Mouse (Mus musculus): Measurements from ENCODE around the gene Tbc1d24. TPM values are rescaled to one million over a fixed set of nuclear protein-coding genes. Genes with fewer than 3 reads are reported as not detected.
A peak's percentile ranks its signal among the peaks of the same experiment; 100 is the strongest.

Gene Tbc1d24
- polyA plus RNA-seq, 1 experiment from 2014 or later: 6.9 TPM

DNA sequence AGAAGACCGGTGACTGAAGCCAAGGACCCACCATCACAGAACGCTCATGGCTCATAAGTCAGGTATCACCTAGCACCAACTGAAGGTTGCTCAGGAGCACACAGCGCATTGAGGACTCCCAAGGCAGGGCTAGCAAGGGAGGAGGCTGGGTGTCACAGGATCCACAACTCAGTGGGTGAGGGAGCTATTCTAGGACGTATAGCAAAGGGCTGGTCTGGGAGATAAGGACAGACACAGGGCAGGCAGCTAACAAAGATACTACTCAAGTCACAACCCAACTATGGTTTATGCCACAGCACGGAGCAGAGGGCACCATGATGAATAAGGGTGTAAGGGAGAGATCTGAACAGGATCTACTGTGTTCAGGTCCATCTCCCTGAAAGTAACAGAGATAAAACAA lies 20.5 kb upstream of the Tbc1d24 start:
- Histone ChIP-seq H3K9me3 (replicated peaks) (no peaks in the 10 kb centered on the region), H3K4me2 (peak overlapping the region; percentile 58), H3K27ac (peak overlapping the region; percentile 97), H3K4me1 (replicated peaks) (peaks cover 63% of the 10 kb centered on the region), H3K36me3 (peaks cover 89% of the 10 kb centered on the region), H3K4me3 (replicated peaks) (peak overlapping the region; percentile 23; the same call in 1 of the 2 replicates), H3K9ac (peak overlapping the region; percentile 67), H3K27me3 (no peaks in the 10 kb centered on the region)
- DNase-seq: peak; percentile 73
- WGBS (ENCODE audit: insufficient replicate concordance): 35% methylated on average over 5 of the region's 5 CpGs
- ATAC-seq (ENCODE audit: low read depth): peak; percentile 96

DNA sequence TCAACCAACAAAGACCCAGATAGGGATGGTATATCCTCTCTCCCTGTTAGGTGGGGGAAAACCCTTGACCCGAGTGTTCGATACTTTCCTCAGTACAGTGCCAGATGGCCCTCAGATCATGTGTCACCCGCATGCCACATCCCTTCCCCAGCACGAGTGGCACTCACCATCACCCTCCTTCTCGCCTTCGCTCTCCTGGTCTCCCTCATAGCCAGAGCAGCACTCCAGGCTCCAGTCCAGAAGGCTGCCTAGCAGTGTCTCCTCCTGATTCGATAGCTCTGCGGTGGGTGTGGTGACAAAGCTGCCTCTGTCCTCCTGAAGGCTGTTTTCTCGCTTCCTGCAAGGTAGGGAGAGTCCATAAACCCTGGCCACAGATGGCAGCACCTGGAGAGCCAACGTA lies 19.4 kb upstream of the Tbc1d24 start:
- Histone ChIP-seq H3K36me3 (peaks cover 78% of the 10 kb centered on the region), H3K9me3 (replicated peaks) (no peaks in the 10 kb centered on the region), H3K4me2 (no peak overlapping the region), H3K27me3 (no peaks in the 10 kb centered on the region), H3K9ac (peak overlapping the region; percentile 67), H3K27ac (peak overlapping the region; percentile 97), H3K4me3 (replicated peaks) (no peak overlapping the region), H3K4me1 (replicated peaks) (peaks cover 68% of the 10 kb centered on the region)
- DNase-seq (no peak), ATAC-seq (ENCODE audit: low read depth) (no peak)
- WGBS (ENCODE audit: insufficient replicate concordance): 79% methylated on average over 10 of the region's 10 CpGs

DNA sequence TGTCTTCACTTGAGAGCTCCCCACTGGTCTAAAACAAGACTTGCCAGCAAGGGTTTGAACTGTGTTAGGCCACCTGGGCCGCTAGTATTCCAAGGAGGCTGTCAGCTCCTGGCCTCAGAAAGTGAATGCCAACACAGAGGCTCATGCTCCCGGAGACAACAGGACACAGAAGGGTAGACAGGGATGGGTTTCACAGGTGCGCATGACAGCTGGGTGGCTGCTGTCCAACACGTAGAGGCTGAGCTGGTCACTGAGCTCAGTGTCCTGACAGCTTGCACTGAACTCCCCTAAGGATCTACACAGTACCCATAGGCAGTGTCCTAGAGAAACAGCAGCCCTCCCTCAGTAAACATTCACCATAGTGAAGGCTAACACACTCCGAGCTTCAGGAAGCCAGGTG lies 18.2 kb upstream of the Tbc1d24 start:
- WGBS (ENCODE audit: insufficient replicate concordance): 93% methylated on average over 5 of the region's 5 CpGs
- ATAC-seq (ENCODE audit: low read depth) (no peak), DNase-seq (no peak)
- Histone ChIP-seq H3K27ac (peak overlapping the region; percentile 88; the same call in 1 of the 2 replicates), H3K4me2 (no peak overlapping the region), H3K9ac (no peak overlapping the region), H3K4me1 (replicated peaks) (peaks cover 72% of the 10 kb centered on the region), H3K9me3 (replicated peaks) (no peaks in the 10 kb centered on the region), H3K27me3 (no peaks in the 10 kb centered on the region), H3K36me3 (peaks cover 75% of the 10 kb centered on the region), H3K4me3 (replicated peaks) (no peak overlapping the region)

DNA sequence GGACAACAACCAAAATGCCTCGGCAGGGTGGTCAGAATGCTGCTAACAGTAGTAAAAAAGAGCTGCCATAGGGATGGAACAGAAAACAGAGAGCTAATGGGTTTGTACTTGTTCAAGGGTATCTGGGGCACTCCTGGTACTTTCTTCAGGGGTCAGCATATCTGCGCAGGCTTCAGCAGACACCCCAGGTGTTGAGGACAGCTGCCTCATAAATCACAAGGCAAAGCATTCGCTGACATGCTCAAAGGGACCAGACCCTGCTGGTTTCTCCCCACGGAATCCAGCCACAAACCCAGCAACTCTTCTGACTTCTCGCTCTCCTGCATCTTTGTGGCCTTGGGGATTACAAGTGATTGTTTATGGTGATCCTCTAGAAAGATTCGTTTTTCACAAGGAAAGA lies 17.3 kb upstream of the Tbc1d24 start:
- H3K27me3 ChIP-seq: no peaks in the 10 kb centered on the region
- H3K9ac ChIP-seq: no peak overlapping the region
- H3K9me3 ChIP-seq (replicated peaks): no peaks in the 10 kb centered on the region
- H3K27ac ChIP-seq: peak overlapping the region; percentile 88
- DNase-seq (no peak), ATAC-seq (ENCODE audit: low read depth) (no peak)
- H3K36me3 ChIP-seq: peaks cover 75% of the 10 kb centered on the region
- H3K4me1 ChIP-seq (replicated peaks): peaks cover 72% of the 10 kb centered on the region
- H3K4me2 ChIP-seq: no peak overlapping the region
- no peak overlapping the region for H3K4me3 ChIP-seq (replicated peaks)
- WGBS (ENCODE audit: insufficient replicate concordance): 80% methylated on average over 6 of the region's 6 CpGs

DNA sequence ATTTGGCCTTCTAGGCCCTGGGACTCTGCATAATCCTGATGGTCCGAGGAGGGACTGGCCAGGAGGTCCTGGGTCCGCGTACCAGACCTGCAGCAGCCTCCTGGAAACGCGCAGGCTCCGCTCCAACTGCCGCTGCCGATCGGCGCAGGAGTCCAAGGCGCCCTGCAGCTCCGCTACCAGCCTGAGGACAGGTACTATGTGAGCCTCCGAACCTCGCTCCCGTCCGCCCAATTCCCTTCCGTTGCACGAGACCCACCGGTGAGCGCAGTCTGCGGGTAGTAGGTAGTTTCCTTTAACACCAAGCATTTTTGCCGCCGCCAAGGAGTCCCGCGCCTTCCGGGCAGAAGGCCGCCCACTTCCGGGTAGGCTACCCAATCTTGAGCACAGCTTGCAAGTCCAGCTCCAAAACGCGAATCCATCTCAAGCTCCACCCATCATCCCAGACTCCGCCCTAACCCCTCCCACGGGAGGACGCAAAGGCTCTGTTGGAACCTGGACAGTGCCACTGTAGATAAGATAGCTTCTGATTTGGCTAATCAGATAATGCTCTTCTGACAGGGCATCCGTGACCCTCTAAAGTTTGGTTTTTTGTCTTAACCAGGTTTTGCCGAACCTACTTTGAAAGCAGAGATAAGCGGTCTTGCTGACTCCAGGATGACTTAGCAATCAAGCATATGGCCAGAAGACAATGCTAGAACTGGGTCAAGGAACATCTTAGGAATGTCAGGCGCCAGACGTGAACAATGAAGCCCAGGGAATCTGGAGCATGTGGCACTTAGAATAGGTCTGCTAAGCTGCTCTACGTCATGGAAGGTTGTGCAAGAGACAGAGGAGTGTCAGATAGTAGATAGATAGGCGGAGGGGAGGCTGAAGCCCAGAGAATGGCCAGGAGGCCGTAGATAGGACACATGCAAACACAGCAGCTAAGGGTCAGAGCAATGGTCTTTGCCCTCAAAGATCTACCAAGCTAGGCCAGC lies 15.4 kb upstream of the Tbc1d24 start, which contains the start of gene Tedc2:
Gene Tedc2 (minus strand): TSS at position 417 of the 977 bp plus-strand sequence.
- Histone ChIP-seq H3K27me3 (no peaks in the 10 kb centered on the region), H3K4me2 (peak within 1 kb of the TSS; percentile 97), H3K4me1 (replicated peaks) (peaks cover 59% of the 10 kb centered on the region), H3K4me3 (replicated peaks) (peak within 1 kb of the TSS; percentile 83), H3K9ac (peak within 1 kb of the TSS; percentile 94), H3K27ac (peak within 1 kb of the TSS; percentile 88), H3K9me3 (replicated peaks) (no peaks in the 10 kb centered on the region), H3K36me3 (peaks cover 75% of the 10 kb centered on the region)
- ATAC-seq (ENCODE audit: low read depth) (peak; percentile 89), DNase-seq (peak; percentile 87)
- WGBS (ENCODE audit: insufficient replicate concordance): 1% methylated on average over 41 of the region's 41 CpGs

DNA sequence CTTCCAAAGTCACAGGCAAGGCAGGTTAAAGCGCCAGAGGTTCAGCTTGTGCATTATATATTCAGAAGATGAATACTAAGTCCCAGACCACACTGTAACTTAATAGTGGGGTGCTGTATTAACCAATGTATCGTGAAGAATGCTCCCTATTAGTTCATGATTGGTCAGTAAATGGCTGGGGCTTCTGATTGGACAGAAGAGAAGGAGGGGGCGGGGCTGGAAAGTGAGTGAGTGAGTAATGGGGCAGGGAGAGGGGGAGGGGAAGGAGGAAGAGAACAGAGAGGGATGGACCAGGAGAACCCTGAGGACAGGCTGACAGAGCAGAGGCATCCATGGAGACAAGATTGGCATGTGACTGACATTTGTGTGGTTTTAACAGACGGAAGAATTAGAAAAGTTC lies 11.5 kb upstream of the Tbc1d24 start:
- Histone ChIP-seq H3K4me3 (replicated peaks) (no peak overlapping the region), H3K27ac (no peak overlapping the region), H3K27me3 (peaks cover 13% of the 10 kb centered on the region), H3K4me2 (no peak overlapping the region), H3K9me3 (replicated peaks) (no peaks in the 10 kb centered on the region), H3K36me3 (peaks cover 50% of the 10 kb centered on the region), H3K9ac (no peak overlapping the region), H3K4me1 (replicated peaks) (peaks cover 62% of the 10 kb centered on the region)
- no peak for DNase-seq
- 74% methylated on average over 4 of the region's 4 CpGs for WGBS (ENCODE audit: insufficient replicate concordance)
- ATAC-seq (ENCODE audit: low read depth): no peak

DNA sequence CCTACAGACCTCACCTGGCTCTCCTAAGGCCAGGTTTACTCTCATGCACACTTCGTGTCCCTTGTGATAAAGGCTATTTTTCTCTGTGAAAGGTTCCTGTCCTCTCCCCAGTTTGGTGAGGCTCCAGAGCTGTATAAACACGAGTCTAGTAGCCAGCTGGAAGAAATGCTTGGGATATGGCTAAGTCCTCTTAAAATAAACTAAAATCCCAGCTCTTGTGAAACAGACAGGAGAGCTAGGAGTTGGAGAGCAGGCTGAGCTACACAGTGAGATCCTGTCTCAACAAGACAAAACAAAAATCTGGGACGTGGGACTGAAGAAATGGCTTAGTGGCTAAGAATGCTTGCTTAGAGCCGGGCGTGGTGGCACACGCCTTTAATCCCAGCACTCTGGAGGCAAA lies 7.8 kb upstream of the Tbc1d24 start:
- H3K36me3 ChIP-seq: peaks cover 38% of the 10 kb centered on the region
- H3K4me1 ChIP-seq (replicated peaks): peaks cover 70% of the 10 kb centered on the region
- H3K27me3 ChIP-seq: peaks cover 37% of the 10 kb centered on the region
- H3K9ac ChIP-seq: no peak overlapping the region; the same call in 1 of the 2 replicates
- DNase-seq (no peak), ATAC-seq (ENCODE audit: low read depth) (no peak)
- no peaks in the 10 kb centered on the region for H3K9me3 ChIP-seq (replicated peaks)
- H3K4me3 ChIP-seq (replicated peaks): no peak overlapping the region
- 66% methylated on average over 6 of the region's 6 CpGs for WGBS (ENCODE audit: insufficient replicate concordance)
- no peak overlapping the region for H3K4me2 ChIP-seq
- H3K27ac ChIP-seq: no peak overlapping the region

DNA sequence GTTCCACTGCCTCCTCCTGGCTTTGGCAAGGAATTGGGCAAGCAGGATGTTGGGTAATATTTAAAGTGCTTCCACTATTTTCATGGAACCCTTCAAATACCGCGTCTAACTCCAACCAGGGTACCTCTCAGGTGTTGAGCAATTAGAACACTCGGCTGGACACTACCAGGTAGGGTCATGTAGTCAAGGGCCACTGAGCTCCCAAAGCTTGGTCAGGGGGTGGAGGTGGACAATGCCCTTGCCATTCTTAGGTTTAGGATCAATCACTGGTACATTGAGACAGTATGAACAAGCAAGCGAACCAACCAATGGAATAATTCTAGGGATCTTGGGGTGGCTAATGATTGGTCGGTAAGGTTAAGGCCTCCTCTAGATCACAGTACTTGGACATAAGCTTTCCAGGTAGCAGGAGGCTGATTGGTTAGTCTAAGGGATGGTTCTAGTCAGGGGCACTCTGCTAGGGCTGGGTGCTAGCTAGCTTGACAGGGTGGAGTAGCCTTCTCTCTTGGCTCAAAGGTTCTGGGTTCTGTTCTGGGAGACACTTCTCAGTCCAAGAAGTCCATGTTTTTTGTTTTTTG lies 7.2 kb upstream of the Tbc1d24 start:
- DNase-seq (no peak), ATAC-seq (ENCODE audit: low read depth) (no peak)
- Histone ChIP-seq H3K4me1 (replicated peaks) (peaks cover 70% of the 10 kb centered on the region), H3K9me3 (replicated peaks) (no peaks in the 10 kb centered on the region), H3K27me3 (peaks cover 44% of the 10 kb centered on the region), H3K9ac (peak overlapping the region; percentile 93; the same call in 1 of the 2 replicates), H3K4me2 (peak overlapping the region; percentile 93), H3K36me3 (peaks cover 31% of the 10 kb centered on the region), H3K4me3 (replicated peaks) (peak overlapping the region; percentile 64), H3K27ac (no peak overlapping the region)
- 32% methylated on average over 5 of the region's 5 CpGs for WGBS (ENCODE audit: insufficient replicate concordance)

DNA sequence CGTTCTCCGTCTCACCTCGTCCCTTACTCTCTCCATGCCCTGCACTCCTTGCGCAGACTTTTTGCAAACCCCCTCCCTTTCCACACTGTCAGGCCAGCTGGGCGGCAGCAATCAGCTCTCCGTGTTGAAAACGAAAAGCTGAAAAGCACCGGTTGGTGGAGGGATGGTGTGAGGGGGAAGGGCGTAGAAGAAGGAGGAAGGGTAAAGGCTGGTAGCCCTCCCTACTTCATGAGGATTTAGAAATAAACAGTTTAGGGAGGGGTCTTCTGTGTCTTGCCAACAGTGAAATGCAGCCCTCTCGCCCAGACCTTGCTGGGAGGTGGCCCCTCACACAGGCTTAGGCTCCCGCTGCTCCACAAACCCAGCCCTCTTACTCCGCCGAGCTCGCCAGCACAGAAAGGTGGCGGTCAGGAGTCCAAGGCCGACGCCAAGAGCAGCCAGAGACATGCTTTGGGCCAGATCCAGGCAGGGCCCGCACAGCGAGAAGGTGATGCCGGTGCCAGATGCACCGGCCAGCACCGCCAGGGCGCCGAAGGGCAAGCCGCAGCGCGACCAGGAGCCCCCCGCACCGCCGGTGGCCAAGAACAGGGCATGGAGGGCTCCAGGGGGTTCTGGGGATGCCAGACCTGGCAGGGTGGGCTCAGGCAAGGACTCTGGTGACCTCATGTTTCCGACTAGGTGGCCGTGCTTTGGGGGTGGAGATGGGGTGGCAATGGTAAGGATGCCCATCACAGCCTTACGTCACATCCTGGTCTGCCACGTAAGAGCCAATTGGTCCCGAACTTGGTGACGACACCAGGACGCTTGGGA lies 6.5 kb upstream of the Tbc1d24 start:
- peak overlapping the region; percentile 93 for H3K9ac ChIP-seq
- H3K4me3 ChIP-seq (replicated peaks): peak overlapping the region; percentile 64
- no peaks in the 10 kb centered on the region for H3K9me3 ChIP-seq (replicated peaks)
- H3K36me3 ChIP-seq: peaks cover 24% of the 10 kb centered on the region
- H3K27ac ChIP-seq: peak overlapping the region; percentile 63
- H3K4me1 ChIP-seq (replicated peaks): peaks cover 72% of the 10 kb centered on the region
- ATAC-seq (ENCODE audit: low read depth) (no peak), DNase-seq (peak; percentile 45)
- peak overlapping the region; percentile 93 for H3K4me2 ChIP-seq
- H3K27me3 ChIP-seq: peaks cover 48% of the 10 kb centered on the region
- 7% methylated on average over 37 of the region's 37 CpGs for WGBS (ENCODE audit: insufficient replicate concordance)

DNA sequence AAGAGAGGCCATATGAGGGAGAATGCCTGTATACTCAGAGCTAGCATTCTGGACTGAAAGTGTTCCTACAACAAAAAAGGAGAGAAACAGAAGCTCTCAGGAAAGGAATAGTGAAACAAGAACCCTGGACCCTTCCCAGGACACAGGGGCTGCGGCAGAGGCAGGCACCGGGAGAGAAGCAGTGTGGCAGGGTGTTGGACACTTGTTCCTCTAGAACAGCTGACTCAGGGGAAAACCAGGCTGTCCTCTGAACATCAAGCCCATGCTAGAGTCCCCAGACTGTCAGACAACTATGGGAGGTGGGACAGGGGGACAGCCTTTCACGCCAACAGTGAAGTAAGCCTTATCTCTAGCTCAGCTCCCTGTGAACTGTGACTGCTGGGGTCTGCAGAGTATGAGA lies 5.2 kb upstream of the Tbc1d24 start:
- Histone ChIP-seq H3K36me3 (peaks cover 12% of the 10 kb centered on the region), H3K4me1 (replicated peaks) (peaks cover 84% of the 10 kb centered on the region), H3K9me3 (replicated peaks) (no peaks in the 10 kb centered on the region), H3K9ac (peak overlapping the region; percentile 93), H3K27ac (peak overlapping the region; percentile 99; the same call in 1 of the 2 replicates), H3K4me3 (replicated peaks) (no peak overlapping the region), H3K4me2 (peak overlapping the region; percentile 93), H3K27me3 (peaks cover 48% of the 10 kb centered on the region)
- DNase-seq (no peak), ATAC-seq (ENCODE audit: low read depth) (no peak)
- WGBS (ENCODE audit: insufficient replicate concordance): 54% methylated on average over 3 of the region's 3 CpGs

DNA sequence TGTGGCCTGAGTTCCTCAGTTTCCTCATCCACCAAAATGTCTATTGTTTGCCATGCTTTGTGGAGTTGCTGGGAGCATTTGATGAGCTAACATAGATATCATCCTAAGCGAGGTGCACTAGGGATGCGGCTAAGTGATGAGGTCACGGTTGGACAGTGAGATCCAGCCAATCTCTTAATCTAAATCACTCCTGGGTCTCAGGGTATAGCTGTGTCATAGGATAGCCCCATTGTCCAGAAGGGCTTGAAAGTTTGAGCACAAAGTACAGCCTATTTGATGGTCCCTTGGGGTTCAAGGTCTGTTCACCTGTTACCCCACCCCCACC lies 4.5 kb upstream of the Tbc1d24 start:
- Histone ChIP-seq H3K4me3 (replicated peaks) (peak overlapping the region; percentile 80), H3K4me2 (peak overlapping the region; percentile 100), H3K9me3 (replicated peaks) (no peaks in the 10 kb centered on the region), H3K27me3 (peaks cover 48% of the 10 kb centered on the region), H3K36me3 (peaks cover 5% of the 10 kb centered on the region), H3K27ac (peak overlapping the region; percentile 99), H3K9ac (peak overlapping the region; percentile 93), H3K4me1 (replicated peaks) (peaks cover 89% of the 10 kb centered on the region)
- ATAC-seq (ENCODE audit: low read depth) (no peak), DNase-seq (no peak)
- 60% methylated on average over 3 of the region's 3 CpGs for WGBS (ENCODE audit: insufficient replicate concordance)
